Mouse (Mus musculus) small intestine, adult 2 months (tissue): Measurements from ENCODE around the gene Cmah. TPM values are rescaled to one million over a fixed set of nuclear protein-coding genes. Genes with fewer than 3 reads are reported as not detected.

Experiments used
- H3K27ac ChIP-seq: fragments of 200-500 bp; 2 replicates; pipeline ENCODE4 v1.5.1; 2012; ENCODE audit warnings: low read depth, low read length, control low read depth, inconsistent platforms; ENCODE audit not compliant: insufficient read depth
- H3K27me3 ChIP-seq: fragments of 200-500 bp; 2 replicates; pipeline ENCODE4 v1.6.1; 2012; ENCODE audit warnings: mild to moderate bottlenecking, moderate library complexity, low read length, inconsistent platforms; ENCODE audit not compliant: control insufficient read depth, insufficient read depth
- H3K36me3 ChIP-seq: fragments of 200-500 bp; 2 replicates; pipeline ENCODE4 v1.6.1; 2012; ENCODE audit warnings: mild to moderate bottlenecking, low read length, control low read depth, inconsistent platforms; ENCODE audit not compliant: control insufficient read depth, insufficient read depth
- H3K4me1 ChIP-seq: fragments of 200-500 bp; 2 replicates; pipeline ENCODE4 v1.6.1; 2012; ENCODE audit warnings: low read length, inconsistent platforms, mixed read lengths; ENCODE audit not compliant: control insufficient read depth, insufficient read depth, insufficient read length
- H3K4me3 ChIP-seq: fragments of 200-500 bp; 2 replicates; pipeline ENCODE4 v1.5.1; 2012; ENCODE audit warnings: low read depth, mild to moderate bottlenecking, control low read depth, inconsistent platforms, low read length, moderate library complexity
- CTCF ChIP-seq: fragments of 200-500 bp; IDR thresholded peaks from 2 replicates; pipeline ENCODE4 v1.5.1; 2012; ENCODE audit warnings: low read depth, mild to moderate bottlenecking, control low read depth, inconsistent platforms, low read length, moderate library complexity, mixed read lengths; ENCODE audit not compliant: insufficient replicate concordance, insufficient read length; ENCODE audit errors: extremely low read depth
- POLR2A ChIP-seq: fragments of 200-500 bp; IDR thresholded peaks from 2 replicates; pipeline ENCODE4 v1.6.1; 2012; ENCODE audit warnings: low read depth, mild to moderate bottlenecking, control low read depth, inconsistent platforms, low read length, moderate library complexity
- WGBS: fragments of 180-500 bp; shearing (Covaris S2); methylation state at CpG from one replicate; pipeline ENCODE4 v1.1.7; 2018; 5-methylcytosine and 5-hydroxymethylcytosine counted together
- polyA plus RNA-seq: library from polyadenylated mRNA; depleted of rRNA; stranded (reverse); fragments of >200 nt; gene quantifications from 2 replicates; pipeline ENCODE4 v1.2.3, GENCODE M21; 2012

Gene Cmah
- polyA plus RNA-seq, 1 experiment = 0.70 TPM

GRCm38 (mm10) chr13:24511932-24512520, 184.8 kb downstream of the Cmah start:
- Histone ChIP-seq H3K27me3 (no peaks in the 10 kb centered on the region), H3K27ac (no peak overlapping the region), H3K4me1 (no peaks in the 10 kb centered on the region), H3K4me3 (no peak overlapping the region), H3K36me3 (no peaks in the 10 kb centered on the region)
- no peak for TF ChIP-seq CTCF
- TF ChIP-seq POLR2A = no peak
- WGBS = 79% methylated on average over 14 of the region's 14 CpGs

- H3K27ac ChIP-seq = no peak overlapping the region
- no peaks in the 10 kb centered on the region for H3K27me3 ChIP-seq
- H3K36me3 ChIP-seq = no peaks in the 10 kb centered on the region
- TF ChIP-seq CTCF (no peak), POLR2A (no peak)
- no peaks in the 10 kb centered on the region for H3K4me1 ChIP-seq
- no peak overlapping the region for H3K4me3 ChIP-seq
- 75% methylated on average over 3 of the region's 3 CpGs for WGBS
Observed at GRCm38 (mm10) chr13:24513717-24514116, 186.5 kb downstream of the Cmah start.

- Histone ChIP-seq H3K4me3 (no peak overlapping the region), H3K27ac (no peak overlapping the region), H3K4me1 (no peaks in the 10 kb centered on the region), H3K27me3 (no peaks in the 10 kb centered on the region), H3K36me3 (no peaks in the 10 kb centered on the region)
- no peak for TF ChIP-seq CTCF
- TF ChIP-seq POLR2A = no peak
- 40% methylated on average over 6 of the region's 6 CpGs for WGBS
Observed at GRCm38 (mm10) chr13:24515101-24515675, 188.0 kb downstream of the Cmah start.

GRCm38 (mm10) chr13:24517757-24518156, 190.6 kb downstream of the Cmah start:
- H3K27me3 ChIP-seq = no peaks in the 10 kb centered on the region
- TF ChIP-seq POLR2A = no peak
- no peak for TF ChIP-seq CTCF
- no peak overlapping the region for H3K4me3 ChIP-seq
- no peaks in the 10 kb centered on the region for H3K4me1 ChIP-seq
- H3K36me3 ChIP-seq = no peaks in the 10 kb centered on the region
- 76% methylated on average over 2 of the region's 2 CpGs for WGBS
- no peak overlapping the region for H3K27ac ChIP-seq

GRCm38 (mm10) chr13:24518887-24519286, 191.7 kb downstream of the Cmah start:
- Histone ChIP-seq H3K4me1 (no peaks in the 10 kb centered on the region), H3K27ac (no peak overlapping the region), H3K4me3 (no peak overlapping the region), H3K36me3 (no peaks in the 10 kb centered on the region), H3K27me3 (no peaks in the 10 kb centered on the region)
- 32% methylated on average over 6 of the region's 6 CpGs for WGBS
- TF ChIP-seq POLR2A = no peak

GRCm38 (mm10) chr13:24519976-24520647, 192.9 kb downstream of the Cmah start:
- 49% methylated on average over 14 of the region's 14 CpGs for WGBS
- no peak overlapping the region for H3K27ac ChIP-seq
- H3K36me3 ChIP-seq = no peaks in the 10 kb centered on the region
- no peak overlapping the region for H3K4me3 ChIP-seq
- no peaks in the 10 kb centered on the region for H3K4me1 ChIP-seq
- no peaks in the 10 kb centered on the region for H3K27me3 ChIP-seq
- TF ChIP-seq CTCF = no peak
- no peak for TF ChIP-seq POLR2A

- H3K27me3 ChIP-seq = no peaks in the 10 kb centered on the region
- no peak overlapping the region for H3K4me3 ChIP-seq
- 89% methylated on average over 10 of the region's 10 CpGs for WGBS
- H3K4me1 ChIP-seq = no peaks in the 10 kb centered on the region
- TF ChIP-seq CTCF (no peak), POLR2A (no peak)
- no peaks in the 10 kb centered on the region for H3K36me3 ChIP-seq
- no peak overlapping the region for H3K27ac ChIP-seq
Observed at GRCm38 (mm10) chr13:24520796-24521195, 193.6 kb downstream of the Cmah start.
